Mouse (Mus musculus) cerebral cortex, adult 2 months (tissue): ENCODE measurements around the gene Gbf1.

Experiments used
- WGBS: fragments of 180-500 bp; shearing (Covaris S2); methylation state at CpG from one replicate; pipeline ENCODE4 v1.1.7; 2018; 5-methylcytosine and 5-hydroxymethylcytosine counted together

The Gbf1 gene

DNA sequence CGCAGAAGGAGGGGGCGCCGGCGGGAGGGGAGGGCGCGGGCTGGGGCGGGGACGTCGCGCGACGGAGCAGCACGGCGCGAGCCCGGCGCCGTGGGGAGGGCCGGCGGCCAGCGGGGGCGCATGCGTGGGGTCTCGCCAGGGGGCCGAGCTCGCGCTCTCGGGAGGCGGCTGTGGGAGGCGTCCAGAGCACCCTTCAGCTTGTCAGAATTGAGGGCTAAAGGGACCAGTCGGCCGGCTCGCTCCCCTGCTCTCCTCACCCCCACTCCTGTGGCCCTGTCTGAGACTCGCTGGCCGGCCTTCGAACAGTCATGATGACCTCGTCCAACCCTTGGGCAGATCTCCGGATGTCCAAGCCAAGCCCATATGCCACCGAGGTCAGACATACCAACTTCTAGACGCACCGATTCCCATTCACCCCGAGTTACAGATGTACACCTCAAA lies 165.7 kb downstream of the Gbf1 start:
- WGBS: 2% methylated on average over 41 of the region's 42 CpGs

DNA sequence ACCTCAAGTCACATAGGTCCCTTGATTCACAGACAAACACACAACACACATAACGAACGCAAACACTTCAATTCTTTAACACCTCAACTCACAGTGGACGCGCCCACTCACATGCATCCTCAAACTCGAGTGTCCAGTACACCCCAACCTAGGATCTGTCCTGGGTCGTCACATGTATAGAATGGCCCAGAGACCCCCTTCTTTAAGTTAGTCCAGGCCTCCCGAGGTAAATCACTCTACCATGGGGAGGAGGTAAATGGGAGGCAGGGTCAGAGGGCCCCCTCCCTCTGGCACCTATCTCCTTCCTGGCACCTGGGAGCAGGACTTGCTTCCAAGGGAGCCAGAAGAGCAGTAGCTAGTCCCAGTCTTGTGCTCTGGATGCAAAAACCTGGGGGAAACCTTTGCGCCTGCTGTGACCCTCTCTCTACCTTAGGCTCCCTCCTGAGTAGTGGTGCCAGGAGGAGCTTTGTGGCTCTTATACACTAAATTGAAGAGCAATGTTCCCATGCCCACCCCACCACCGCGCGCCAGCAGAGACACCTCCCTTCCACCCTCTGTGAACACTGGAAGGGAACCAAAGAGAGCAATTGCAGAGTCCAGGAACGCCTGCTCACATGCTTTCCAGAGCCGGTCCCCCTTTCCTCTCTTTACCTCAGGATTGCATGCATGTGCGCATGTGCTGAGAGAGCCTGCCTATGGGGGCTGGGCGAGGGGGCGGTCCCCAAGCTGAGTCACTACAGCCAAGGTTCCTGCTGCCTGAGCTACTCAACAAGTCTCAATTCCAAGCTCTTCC lies 166.5 kb downstream of the Gbf1 start:
- 12% methylated on average over 16 of the region's 16 CpGs for WGBS

DNA sequence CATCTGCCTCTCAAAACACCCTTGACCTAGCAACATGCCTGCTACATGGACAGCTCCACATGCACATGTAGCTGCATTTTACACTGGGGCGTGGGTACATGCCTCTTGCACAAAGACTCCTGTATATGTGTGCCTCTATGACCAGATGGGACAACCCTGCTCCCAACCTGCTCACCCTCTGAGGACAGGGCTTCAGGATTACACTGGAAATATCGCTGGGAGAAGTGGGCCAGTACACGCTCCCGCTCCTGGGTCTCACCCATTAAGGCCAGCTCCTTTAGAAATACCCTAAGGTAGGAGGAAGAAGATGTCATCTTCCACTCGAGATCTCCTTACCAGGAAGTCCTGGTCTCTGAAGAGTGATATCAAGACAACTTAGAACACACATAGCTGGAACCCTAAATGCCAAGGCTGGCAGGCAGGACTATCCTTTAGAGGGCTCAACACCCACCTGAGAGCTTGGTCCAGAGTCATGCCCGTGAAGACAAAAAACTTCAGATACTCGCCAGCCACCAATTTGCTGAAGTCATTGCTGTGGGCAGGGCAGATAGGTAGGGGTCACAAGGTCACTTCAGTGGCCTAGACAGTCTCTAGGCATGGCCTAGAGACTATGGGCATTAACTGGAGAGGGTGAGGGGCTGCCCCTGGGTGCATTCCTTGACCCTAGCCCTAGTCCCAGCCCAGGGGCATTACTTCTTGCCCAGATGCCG lies 167.9 kb downstream of the Gbf1 start:
- WGBS: 80% methylated on average over 8 of the region's 8 CpGs

DNA sequence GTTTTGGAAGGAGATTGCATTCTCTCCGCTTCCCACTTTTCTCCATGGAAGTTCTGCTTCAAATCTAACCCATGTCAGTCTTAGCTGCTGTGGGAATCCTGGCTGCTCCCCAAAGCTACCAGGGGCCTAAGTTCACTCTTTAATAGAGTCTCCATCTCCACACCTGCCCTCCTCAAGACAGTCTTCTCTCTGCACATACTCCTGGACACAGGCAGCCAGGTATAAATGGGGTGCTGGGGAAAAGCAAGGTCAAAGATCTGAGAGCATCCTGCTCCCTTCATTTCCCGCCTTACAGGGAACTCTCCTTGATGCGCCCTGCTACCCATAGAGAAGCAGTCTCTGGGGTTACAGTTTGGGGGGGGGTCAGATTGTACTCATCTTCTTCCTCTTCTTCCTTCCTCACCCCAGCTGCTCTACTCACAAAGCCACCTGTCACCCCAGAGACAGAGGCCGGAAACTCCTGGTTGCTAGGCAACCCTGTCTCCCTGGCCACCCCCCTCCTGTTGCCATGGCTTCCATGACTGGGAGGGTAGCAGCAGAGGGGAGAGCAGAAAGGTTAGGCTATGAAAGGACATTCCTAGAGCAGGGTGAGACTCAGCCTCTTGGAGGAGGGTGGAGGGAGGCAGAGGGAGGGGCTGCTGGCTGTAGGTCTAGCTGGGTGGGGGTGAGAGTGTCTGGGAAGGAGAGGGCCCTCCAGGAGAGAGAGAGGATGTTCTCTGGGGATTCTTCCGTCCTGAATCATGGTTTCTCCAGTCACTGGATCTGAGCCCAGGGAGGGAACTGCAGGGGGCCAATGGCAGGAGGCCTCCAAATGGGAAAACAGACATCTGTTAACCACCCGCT lies 169.0 kb downstream of the Gbf1 start:
- 29% methylated on average over 6 of the region's 6 CpGs for WGBS

DNA sequence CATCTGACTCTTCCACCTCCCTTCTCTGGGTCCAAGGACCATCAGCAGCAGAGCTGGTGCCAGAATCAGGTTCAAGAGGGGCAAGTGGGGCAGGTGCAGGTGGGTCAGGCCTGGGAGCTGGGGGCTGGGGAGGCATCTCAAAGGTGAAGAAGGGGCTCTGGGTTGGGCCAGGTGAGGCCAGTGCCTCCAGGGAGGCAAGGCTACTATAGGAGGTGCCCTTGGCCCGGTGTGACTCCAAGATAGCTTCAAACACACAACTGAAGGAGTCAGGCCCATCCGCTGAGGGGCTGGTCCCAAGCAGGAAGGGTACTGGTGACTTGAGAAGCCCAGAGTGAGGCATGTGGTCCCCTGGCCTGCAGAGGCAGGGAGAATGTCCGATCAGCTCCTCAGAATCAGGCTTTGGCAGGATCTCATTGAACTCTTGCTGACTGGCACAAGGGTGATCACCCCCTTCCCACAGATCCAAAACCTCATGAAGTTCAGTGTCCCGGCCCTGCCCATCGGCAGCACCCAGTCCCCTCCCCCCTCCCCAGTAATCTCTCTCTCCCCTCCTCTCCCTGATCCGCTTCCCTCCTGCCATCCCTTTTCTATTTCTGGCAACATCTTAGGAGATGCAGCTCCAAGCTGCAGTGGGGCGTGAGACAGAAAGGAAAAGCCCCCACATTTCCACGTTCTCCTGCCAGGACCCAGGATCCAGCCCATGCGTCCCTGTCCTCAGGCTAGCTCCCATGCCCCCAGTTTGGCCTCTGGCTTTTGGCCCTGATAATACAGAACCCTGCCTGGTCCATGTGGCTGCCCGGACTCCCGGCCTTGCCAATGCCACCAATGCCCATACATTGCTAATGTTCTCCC lies 170.1 kb downstream of the Gbf1 start:
- WGBS: 37% methylated on average over 11 of the region's 11 CpGs

GRCm38 (mm10) chr19:46322996-46323572 lies 170.8 kb downstream of the Gbf1 start:
- 68% methylated on average over 13 of the region's 13 CpGs for WGBS

GRCm38 (mm10) chr19:46323716-46324115 lies 171.4 kb downstream of the Gbf1 start:
- WGBS: 73% methylated on average over 5 of the region's 5 CpGs

- 76% methylated on average over 11 of the region's 11 CpGs for WGBS
These were observed 172.1 kb downstream of the Gbf1 start for GRCm38 (mm10) chr19:46324366-46324765.

DNA sequence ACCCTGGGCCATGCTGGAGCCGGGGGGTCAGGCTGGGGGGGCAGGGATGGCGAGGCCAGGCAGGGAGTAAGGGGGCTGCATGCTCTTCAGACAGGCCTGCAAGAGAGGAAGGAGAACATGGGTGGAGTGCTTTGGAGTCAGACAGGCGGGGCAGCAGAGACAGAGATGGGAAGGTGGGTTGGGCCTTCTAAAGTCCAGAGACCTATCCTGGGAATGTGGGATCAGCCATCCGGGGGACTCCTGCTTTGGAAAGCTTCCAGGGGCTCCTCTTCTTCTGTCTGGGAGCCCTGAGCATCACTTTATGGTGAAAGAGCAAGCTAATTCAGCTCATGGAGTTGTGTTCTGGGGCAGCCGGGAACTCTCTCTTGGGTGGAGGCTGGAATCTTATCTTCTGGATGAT lies 172.6 kb downstream of the Gbf1 start:
- 62% methylated on average over 5 of the region's 5 CpGs for WGBS

DNA sequence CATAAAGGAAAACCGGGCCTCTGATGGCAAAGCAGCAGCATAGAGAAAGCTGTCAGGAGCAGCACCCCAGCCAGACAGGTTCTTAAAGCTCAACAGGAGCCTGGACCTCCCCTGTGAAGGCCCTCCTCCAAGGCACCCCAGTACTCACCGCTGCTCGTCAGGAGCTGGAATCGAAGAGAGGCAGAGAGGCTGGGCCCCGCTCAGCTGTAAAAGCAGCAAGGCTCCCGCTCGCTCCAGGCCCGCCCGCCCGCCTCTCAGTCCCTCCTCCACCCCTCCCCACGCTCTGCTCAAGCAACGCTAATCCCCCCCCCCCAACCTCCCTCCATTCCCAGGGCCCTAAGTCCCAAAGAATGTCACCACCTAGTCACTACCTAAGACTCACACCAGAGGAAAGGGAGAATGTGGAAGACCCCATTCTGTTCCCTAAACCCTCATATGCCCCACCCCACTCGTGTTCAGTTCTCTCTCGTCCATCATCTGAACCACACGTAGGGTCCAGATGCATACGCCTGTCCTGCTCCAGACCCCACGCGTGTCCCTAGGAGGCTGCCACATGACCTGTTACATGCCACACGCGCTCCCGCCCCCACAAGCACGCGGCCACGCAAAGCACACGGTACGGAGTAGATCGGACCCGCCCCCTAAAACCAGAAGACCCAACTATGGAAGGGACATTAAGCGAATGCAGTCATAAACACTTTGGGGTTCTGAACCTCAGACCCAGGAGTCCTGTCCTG lies 173.9 kb downstream of the Gbf1 start:
- WGBS: 3% methylated on average over 29 of the region's 29 CpGs

DNA sequence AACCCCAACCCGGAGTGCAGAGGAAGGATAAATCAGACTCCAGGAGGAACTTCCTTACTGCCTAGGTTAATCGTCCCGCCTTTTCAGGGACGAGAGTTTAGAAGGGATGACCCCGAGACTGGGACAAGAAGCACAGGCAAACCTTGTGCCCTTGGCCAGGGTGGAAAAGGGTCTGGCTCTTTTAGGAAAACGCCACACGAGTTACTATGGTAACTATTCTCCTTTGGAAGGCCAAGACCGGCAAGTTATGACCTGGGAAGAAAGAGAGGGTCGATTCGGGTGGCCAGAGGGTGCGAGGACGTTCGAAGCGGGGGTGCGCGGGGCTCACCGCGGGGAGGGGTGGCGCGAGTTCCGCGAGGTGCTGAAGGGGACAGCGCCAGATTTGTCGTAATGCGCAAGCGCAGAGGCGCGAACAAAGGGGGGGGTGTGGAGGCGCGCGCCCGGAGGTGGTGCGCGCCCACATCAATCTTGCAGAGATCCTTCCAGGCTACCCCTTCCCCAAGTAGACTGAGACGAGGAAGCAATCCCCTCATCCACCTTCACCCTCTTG lies 174.5 kb downstream of the Gbf1 start, which contains the start of gene Psd:
Gene Psd (minus strand): TSS at position 401 of the 550 bp plus-strand sequence.
- WGBS: 1% methylated on average over 35 of the region's 35 CpGs

DNA sequence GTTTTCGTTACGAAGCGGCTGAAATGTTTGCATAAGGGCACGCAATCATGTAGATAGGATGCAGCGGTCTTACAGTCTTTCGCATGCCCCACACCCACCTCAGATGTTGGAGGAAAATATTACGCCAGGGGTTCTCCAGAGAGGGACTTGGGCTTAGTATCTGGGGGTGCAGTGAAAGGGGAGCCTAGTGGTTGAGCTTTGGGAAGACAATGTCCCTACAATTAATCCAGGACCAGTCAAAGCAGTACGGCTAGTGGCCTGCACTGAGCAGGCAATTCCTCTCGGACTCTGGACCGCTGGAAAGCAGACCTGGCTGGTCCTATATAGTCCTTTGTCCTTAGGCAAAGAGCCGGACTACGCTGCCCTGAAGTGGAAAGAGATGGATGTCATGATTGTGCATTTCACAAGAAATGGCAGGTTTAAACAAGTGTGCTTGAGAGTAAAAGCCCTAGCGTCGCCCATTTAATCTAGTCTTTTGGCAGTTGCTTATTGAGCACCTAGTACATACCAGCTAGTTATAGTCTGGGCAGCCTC lies 175.3 kb downstream of the Gbf1 start:
- 17% methylated on average over 14 of the region's 14 CpGs for WGBS

GRCm38 (mm10) chr19:46328081-46329030 lies 176.0 kb downstream of the Gbf1 start, which contains the start of gene Fbxl15:
Fbxl15 (plus strand) TSS chr19:46328184.
- under 1% methylated on average over 81 of the region's 81 CpGs for WGBS

- WGBS: 2% methylated on average over 54 of the region's 54 CpGs
These were observed 176.8 kb downstream of the Gbf1 start for GRCm38 (mm10) chr19:46329031-46329641.

DNA sequence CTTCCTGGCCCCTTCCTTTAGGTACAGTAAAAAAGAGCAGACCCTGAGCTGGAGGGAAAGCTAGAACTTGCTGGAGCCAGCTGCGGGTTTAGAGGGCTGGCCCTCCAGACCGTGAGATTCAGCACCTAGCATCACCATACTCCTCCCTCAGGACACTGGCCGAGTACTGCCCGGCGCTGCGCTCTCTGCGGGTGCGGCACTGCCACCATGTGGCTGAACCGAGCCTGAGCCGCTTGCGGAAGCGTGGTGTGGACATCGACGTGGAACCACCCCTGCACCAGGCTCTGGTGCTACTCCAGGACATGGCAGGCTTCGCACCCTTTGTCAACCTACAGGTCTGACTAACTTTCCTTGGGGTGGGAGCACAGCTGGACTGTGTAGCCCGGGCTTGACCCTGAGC lies 177.6 kb downstream of the Gbf1 start:
- WGBS: 2% methylated on average over 16 of the region's 16 CpGs

DNA sequence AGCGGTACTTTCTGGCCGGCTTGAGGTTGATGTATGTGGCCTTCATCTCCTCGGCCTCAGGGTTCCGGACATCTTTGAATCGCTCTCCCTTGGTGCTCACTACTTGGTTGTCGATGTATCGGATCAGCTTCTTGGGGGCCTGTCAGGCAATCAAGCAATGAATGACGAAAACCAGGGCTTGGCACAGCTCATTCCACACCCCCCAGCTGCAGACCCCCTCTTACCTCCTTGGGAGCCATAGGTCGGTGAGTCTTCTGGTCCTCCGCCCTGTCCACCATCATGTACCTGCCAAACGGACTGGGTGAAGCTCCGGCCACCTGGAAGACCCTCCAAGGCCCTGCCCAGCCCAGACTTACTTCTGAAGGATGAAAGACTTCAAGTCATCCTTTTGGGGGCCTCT lies 178.4 kb downstream of the Gbf1 start:
- 92% methylated on average over 12 of the region's 12 CpGs for WGBS

- 89% methylated on average over 14 of the region's 14 CpGs for WGBS
These were observed 179.0 kb downstream of the Gbf1 start for GRCm38 (mm10) chr19:46331326-46331725.

- WGBS: 76% methylated on average over 3 of the region's 3 CpGs
These were observed 179.6 kb downstream of the Gbf1 start for GRCm38 (mm10) chr19:46331936-46332335.
